Mouse (Mus musculus): ENCODE results near the gene Fam78a.

Gene Fam78a

DNA sequence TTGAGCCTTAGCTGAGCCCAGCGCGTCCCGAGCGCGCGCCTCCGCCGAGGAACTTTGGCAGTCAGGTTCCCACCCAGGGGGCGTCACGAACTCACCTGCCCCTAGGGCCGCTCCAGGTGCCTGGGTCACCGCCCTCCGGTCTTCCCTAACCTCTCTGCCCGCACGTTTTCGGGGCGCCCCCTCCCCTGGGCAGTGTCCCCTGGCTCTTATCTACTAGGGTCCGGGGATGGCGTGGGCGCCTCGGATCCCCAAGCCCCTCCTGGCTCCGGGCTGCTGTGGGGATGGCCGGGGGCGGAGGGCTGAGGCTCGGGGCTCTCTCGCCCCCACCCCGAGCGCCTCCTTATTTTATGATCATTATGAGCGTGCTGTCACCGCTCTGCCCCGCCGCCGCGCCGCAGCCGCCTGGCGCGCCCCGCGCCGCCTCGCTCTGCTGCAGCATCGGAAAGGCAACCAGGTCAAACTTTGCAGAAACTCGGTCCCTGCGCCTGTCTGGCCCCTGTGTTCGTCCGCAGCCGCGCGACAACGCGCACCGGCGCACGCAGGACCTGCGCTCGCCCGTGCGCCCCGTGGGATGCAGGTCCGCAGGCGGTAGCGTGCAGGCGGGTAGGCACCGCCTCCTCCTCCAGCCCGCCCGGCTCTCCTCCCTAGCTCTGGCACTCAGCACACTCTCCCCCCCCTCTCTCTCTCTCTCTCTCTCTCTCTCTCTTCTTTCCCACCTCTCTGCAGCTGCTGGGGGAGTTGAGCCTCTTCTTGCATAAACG lies at the start of gene Fam78a:
Gene Fam78a, minus strand, starts transcription at position 747 of the 761 bp plus-strand sequence.
- in situ Hi-C loops (cut with MboI; ENCODE audit: unreplicated experiment in 2 of 2) = loop anchor here in 1 of 2 experiments (5.0 kb wide), 1 partner anchor 47 kb away; no protein-coding TSS in a partner anchor

- in situ Hi-C loops (cut with MboI; ENCODE audit: unreplicated experiment in 2 of 2) = loop anchor here (5.0 to 25.0 kb wide), 11 partner anchors 58 to 652 kb away; partner anchors contain the start of genes Abl1 (in 2 of the 2), Qrfp (in 2 of the 2) and Ptges2 (in 1 of the 2)
Measured at GRCm38 (mm10) chr2:32134039-32134438, 49.4 kb upstream of the Fam78a start.

DNA sequence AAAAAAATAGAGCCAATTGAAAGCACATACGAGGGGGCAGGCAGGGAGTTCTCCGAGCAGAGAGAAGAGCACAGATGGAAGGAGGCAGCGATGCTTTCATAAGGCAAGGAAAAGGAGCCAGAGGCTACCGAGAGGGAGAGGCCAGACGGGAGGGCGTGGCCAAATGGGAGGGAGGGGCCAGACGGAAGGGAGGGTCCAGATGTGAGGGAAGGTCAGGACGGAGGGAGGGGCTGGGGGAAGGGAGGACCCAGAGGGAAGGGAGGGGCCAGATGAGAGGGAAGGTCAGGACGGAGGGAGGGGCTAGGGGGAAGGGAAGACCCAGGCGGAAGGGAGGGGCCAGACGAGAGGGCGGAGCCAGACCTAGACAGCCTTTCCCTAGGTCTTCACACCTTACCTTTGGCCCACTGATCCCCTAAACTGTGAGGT lies 47.9 kb upstream of the Fam78a start:
- in situ Hi-C loops (cut with MboI; ENCODE audit: unreplicated experiment in 2 of 2) = loop anchor here (5.0 to 25.0 kb wide), 11 partner anchors 60 to 650 kb away; partner anchors contain the start of genes Abl1 (in 2 of the 2), Qrfp (in 2 of the 2) and Ptges2 (in 1 of the 2)

DNA sequence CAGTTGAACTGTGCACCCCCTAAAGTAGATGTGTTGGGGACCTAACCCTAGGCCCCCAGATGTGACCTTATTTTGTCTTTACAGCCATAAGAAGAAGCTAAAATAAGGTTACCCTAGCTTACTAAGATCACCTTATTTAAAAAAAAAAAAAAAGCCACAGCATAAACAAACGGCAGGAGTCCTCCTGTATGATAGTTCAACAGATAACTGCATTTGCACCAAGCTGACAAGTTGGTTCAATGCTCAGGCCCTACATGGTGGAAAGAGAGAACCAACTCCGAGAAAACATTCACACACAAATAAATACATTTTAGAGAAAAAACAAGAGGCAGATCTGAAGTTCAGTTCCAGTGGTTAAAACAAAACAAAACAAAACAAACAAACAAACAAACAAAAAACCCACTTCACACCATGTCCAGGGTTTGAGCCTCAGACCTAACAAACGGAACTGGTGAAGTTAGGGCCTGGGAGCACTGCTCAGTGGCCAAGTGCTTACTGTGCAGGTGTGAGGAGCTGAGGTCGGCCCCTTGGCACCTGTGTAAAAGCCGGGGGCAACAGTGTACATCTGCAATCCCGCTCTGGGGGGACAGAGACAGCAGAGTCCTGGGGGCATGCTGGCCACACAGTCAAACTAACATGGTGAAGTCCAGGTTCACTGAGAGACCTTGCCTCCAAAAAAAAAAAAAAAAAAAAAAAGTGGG lies 47.4 kb upstream of the Fam78a start:
- in situ Hi-C loops (cut with MboI; ENCODE audit: unreplicated experiment in 2 of 2) = loop anchor here (5.0 to 25.0 kb wide), 11 partner anchors 60 to 650 kb away; partner anchors contain the start of genes Abl1 (in 2 of the 2), Qrfp (in 2 of the 2) and Ptges2 (in 1 of the 2)

- in situ Hi-C loops (cut with MboI; ENCODE audit: unreplicated experiment in 2 of 2) = loop anchor here (5.0 to 25.0 kb wide), 11 partner anchors 61 to 649 kb away; partner anchors contain the start of genes Abl1 (in 2 of the 2), Qrfp (in 2 of the 2) and Ptges2 (in 1 of the 2)
Measured at GRCm38 (mm10) chr2:32131205-32131834, 46.7 kb upstream of the Fam78a start.

GRCm38 (mm10) chr2:32130435-32130834 lies 45.8 kb upstream of the Fam78a start:
- in situ Hi-C loops (cut with MboI; ENCODE audit: unreplicated experiment in 2 of 2) = loop anchor here (5.0 to 25.0 kb wide), 11 partner anchors 62 to 648 kb away; partner anchors contain the start of genes Abl1 (in 2 of the 2), Qrfp (in 2 of the 2) and Ptges2 (in 1 of the 2)

- in situ Hi-C loops (cut with MboI; ENCODE audit: unreplicated experiment in 2 of 2) = loop anchor here (5.0 to 25.0 kb wide), 12 partner anchors 42 to 647 kb away; partner anchors contain the start of genes Abl1 (in 2 of the 2), Qrfp (in 2 of the 2) and Ptges2 (in 1 of the 2)
Measured at GRCm38 (mm10) chr2:32129383-32130074, 44.9 kb upstream of the Fam78a start.

DNA sequence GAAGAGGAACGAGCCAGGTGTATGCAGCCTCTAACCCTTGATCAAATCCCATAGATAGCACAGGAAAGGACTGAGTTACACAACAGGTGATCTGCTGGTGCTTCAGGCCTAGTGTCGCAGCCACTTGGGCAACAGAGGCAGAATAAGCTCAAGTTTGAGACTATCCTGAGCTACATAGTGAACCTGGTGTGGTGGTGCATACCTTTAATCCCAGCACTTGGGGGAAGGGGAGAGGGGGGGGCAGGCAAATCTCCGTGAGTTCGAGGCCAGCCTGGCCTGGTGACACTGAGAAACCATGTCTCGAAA lies 43.8 kb upstream of the Fam78a start:
- in situ Hi-C loops (cut with MboI; ENCODE audit: unreplicated experiment in 2 of 2) = loop anchor here in 1 of 2 experiments (5.0 to 25.0 kb wide), 2 partner anchors 41 to 441 kb away; partner anchors contain the start of gene Abl1

- in situ Hi-C loops (cut with MboI; ENCODE audit: unreplicated experiment in 2 of 2) = loop anchor here in 1 of 2 experiments (5.0 to 25.0 kb wide), 2 partner anchors 41 to 441 kb away; partner anchors contain the start of gene Abl1
Measured at GRCm38 (mm10) chr2:32127653-32128535, 43.2 kb upstream of the Fam78a start.

DNA sequence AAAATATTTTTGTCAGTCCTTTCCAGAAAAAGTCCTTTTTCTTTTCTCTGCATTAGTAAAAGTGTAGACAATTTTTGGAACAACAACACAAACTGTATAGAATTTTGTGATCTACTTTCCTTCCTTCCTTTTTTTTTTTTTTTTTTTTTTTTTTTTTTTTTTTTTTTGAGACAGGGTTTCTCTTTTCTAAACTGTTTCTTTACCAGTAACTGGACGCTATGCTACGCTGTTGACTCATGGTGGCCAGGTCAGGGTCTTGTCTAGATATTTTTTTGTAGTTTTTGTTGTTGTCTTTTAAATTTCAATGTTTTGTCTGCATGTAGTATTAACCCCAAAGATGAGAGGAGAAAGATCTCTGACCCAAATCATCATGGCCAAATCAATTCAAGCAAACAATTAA lies 37.1 kb upstream of the Fam78a start:
- in situ Hi-C loops (cut with MboI; ENCODE audit: unreplicated experiment in 2 of 2) = loop anchor here in 1 of 2 experiments (5.0 kb wide), 1 partner anchor 34 kb away; no protein-coding TSS in a partner anchor

DNA sequence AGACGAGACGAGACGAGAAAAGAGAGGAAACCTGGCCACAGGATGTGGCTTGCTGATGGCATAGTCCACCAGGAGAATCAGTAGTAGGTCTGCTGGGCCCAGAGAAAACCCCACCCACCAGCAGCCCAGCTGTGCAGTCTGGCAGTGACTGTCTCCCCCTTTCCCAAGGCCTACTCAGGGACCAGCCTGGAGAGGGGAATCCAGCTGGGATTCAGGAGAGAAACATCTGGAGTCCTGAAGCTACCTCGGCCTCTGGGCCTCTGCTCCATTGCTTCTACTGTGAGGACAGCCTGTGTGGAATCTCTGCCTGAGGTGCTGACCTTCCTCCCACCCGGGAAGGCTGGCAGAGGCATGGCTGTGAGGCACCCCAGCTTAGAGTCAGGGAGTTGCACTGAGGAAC lies 36.5 kb upstream of the Fam78a start:
- in situ Hi-C loops (cut with MboI; ENCODE audit: unreplicated experiment in 2 of 2) = loop anchor here in 1 of 2 experiments (5.0 kb wide), 1 partner anchor 34 kb away; no protein-coding TSS in a partner anchor

GRCm38 (mm10) chr2:32119802-32120750 lies 35.4 kb upstream of the Fam78a start:
- in situ Hi-C loops (cut with MboI; ENCODE audit: unreplicated experiment in 2 of 2) = loop anchor here in 1 of 2 experiments (5.0 kb wide), 1 partner anchor 33 kb away; no protein-coding TSS in a partner anchor

- in situ Hi-C loops (cut with MboI; ENCODE audit: unreplicated experiment in 2 of 2) = no loop called here
Measured at GRCm38 (mm10) chr2:32115851-32116268, 31.2 kb upstream of the Fam78a start.

DNA sequence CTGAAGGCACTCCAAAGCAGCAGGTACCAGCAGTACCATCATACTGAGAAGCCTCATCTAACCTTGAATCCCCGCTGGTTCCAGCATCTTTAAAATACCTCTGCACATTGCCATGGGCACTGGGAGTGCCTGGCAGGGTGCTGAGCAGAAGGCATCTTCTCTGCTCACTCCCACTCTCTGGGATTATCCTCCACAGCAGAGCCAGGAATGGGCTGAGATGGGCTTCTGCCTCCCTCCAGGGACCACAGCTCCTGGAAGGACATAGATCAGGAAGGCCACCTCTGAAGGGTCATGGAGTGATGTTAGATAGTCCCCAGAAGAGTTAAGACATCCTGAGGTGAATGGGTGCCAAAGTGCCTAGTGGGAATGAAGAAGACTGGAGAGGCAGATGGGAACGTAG lies 27.9 kb upstream of the Fam78a start:
- in situ Hi-C loops (cut with MboI; ENCODE audit: unreplicated experiment in 2 of 2) = no loop called here

DNA sequence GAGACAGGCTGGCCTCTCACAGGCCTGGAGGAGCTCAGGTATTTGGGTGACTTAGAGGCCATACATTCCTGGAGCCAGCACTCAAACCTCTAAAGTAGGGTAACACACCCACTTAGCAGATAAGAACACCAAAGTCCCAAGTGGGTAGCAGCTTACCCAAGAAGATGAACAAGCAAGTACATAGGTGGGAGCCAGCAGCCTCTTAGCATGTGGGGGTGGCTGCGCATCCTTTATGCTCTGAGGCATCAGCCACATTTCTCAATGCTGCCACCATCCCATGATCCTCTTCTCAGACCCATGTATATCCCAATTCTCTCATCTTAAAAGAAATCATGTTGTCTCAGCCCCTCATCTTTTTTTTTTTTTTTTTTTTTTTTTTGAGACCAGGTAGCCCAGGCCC lies 26.6 kb upstream of the Fam78a start:
- in situ Hi-C loops (cut with MboI; ENCODE audit: unreplicated experiment in 2 of 2) = no loop called here

- in situ Hi-C loops (cut with MboI; ENCODE audit: unreplicated experiment in 2 of 2) = no loop called here
Measured at GRCm38 (mm10) chr2:32105930-32106329, 21.3 kb upstream of the Fam78a start.

DNA sequence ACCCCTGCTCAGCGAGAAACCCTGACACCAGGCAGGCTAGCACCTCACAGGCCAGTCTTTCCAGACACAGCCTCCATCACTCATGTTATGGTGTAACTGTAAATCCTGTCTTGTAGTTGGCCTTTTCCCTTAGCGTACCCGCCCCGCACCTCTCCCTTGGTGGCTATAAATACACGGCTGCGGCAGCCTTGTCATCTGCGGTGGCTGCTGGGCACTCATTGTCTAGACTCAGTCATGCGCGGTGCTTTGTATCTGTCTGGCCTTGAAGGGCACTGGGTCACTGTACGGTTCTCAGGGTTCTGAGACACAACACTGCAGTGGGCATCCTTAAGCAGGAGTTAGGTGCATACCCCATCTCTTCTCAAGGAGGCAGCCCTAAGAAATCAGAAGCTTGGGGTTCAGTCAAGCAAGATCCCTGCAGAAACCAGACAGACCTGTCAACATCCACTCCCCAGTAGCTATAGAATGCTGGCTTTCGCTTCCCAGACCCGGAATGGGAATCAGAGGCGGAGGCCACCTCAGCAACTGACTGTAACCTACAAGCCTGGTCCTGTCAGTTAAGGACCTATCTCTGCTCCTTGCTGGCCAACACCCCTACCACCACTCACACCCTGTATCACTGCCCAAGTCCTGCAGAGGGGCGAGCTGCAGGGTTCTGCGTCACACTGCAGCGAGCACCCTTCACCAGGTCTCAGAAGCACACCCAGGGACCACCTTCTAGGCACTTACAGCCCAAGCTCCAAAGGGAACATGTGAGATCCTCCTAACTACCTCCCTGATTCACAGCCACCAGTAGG lies 20.7 kb upstream of the Fam78a start:
- in situ Hi-C loops (cut with MboI; ENCODE audit: unreplicated experiment in 2 of 2) = no loop called here

Measured in v-Abl transformed pro-B cells (cell line).